Mouse (Mus musculus) kidney, embryonic 16.5 days (tissue): ENCODE measurements around the gene Selenoh. TPM values are rescaled to one million over a fixed set of nuclear protein-coding genes. Genes with fewer than 3 reads are reported as not detected.
A peak's percentile ranks its signal among the peaks of the same experiment; 100 is the strongest.

Experiments
- ATAC-seq: fragments of 200-750 bp; cut with Nextera tagmentation; 2 replicates; pipeline ENCODE4 v1.8.0; 2017; ENCODE audit warnings: moderate TSS enrichment; ENCODE audit not compliant: low FRiP score, low TSS enrichment
- H3K27ac ChIP-seq: fragments of 300-500 bp; sonication (generic); 2 replicates; pipeline ENCODE4 v1.5.1; 2014; ENCODE audit warnings: low read length
- H3K27me3 ChIP-seq: fragments of 300-500 bp; sonication (generic); 2 replicates; pipeline ENCODE4 v1.6.1; 2014; ENCODE audit warnings: low read length, control low read depth, mixed read lengths; ENCODE audit not compliant: insufficient read depth
- H3K36me3 ChIP-seq: fragments of 300-500 bp; sonication (generic); 2 replicates; pipeline ENCODE4 v1.6.1; 2014; ENCODE audit warnings: low read length, control low read depth, mixed read lengths; ENCODE audit not compliant: insufficient read depth
- H3K4me1 ChIP-seq: fragments of 300-500 bp; sonication (generic); 2 replicates; pipeline ENCODE4 v1.6.1; 2014; ENCODE audit warnings: low read length, control low read depth, mixed read lengths; ENCODE audit not compliant: insufficient read depth
- H3K4me2 ChIP-seq: fragments of 300-500 bp; sonication (generic); replicated peaks from 2 replicates; pipeline ENCODE4 v1.6.1; 2014; ENCODE audit warnings: low read depth, low read length
- H3K4me3 ChIP-seq: fragments of 300-500 bp; sonication (generic); 2 replicates; pipeline ENCODE4 v1.5.1; 2014; ENCODE audit warnings: mild to moderate bottlenecking, low read length
- H3K9ac ChIP-seq: fragments of 300-500 bp; sonication (generic); replicated peaks from 2 replicates; pipeline ENCODE4 v1.6.1; 2014; ENCODE audit warnings: low read length
- H3K9me3 ChIP-seq: fragments of 300-500 bp; sonication (generic); 2 replicates; pipeline ENCODE4 v1.6.1; 2016; ENCODE audit warnings: low read length, control low read depth
- WGBS: fragments of 180-500 bp; shearing (Covaris S2); extraction: QIAGEN DNeasy Blood & Tissue Kit; methylation state at CpG from one replicate; pipeline ENCODE4 v1.1.7; 2014; 5-methylcytosine and 5-hydroxymethylcytosine counted together
- polyA plus RNA-seq: library from polyadenylated mRNA; unstranded; fragments of >200 nt; fragmentation: Nextera tagmentation; extraction: Ambion mirVana; gene quantifications from 2 replicates; pipeline ENCODE4 v1.2.1, GENCODE M21; 2015

The Selenoh gene
- polyA plus RNA-seq, 1 experiment from 2014 or later, result 304 TPM

- Histone ChIP-seq H3K4me2 (peak within 1 kb of the TSS; percentile 69), H3K27ac (peak within 1 kb of the TSS; percentile 99), H3K9me3 (no peaks in the 10 kb centered on the region), H3K27me3 (no peaks in the 10 kb centered on the region), H3K4me3 (peak within 1 kb of the TSS; percentile 81), H3K4me1 (peaks cover 13% of the 10 kb centered on the region), H3K36me3 (peaks cover 4% of the 10 kb centered on the region; the same call in 1 of the 2 replicates), H3K9ac (peak within 1 kb of the TSS; percentile 93)
- peak; percentile 98 for ATAC-seq
- WGBS, result 0% methylated on average over 15 of the region's 15 CpGs
Measured at GRCm38 (mm10) chr2:84650464-84651195, 19.9 kb downstream of the Selenoh start, which contains the start of gene Ctnnd1. Ctnnd1 (minus strand) TSS chr2:84650765.

- peak overlapping the region; percentile 69 for H3K4me2 ChIP-seq
- no peak for ATAC-seq
- H3K9me3 ChIP-seq, result no peaks in the 10 kb centered on the region
- H3K4me3 ChIP-seq, result peak overlapping the region; percentile 81
- WGBS, result 0% methylated on average over 10 of the region's 10 CpGs
- H3K36me3 ChIP-seq, result peaks cover 4% of the 10 kb centered on the region; the same call in 1 of the 2 replicates
- peaks cover 13% of the 10 kb centered on the region for H3K4me1 ChIP-seq
- H3K27me3 ChIP-seq, result no peaks in the 10 kb centered on the region
- peak overlapping the region; percentile 83 for H3K27ac ChIP-seq
- H3K9ac ChIP-seq, result peak overlapping the region; percentile 81
Measured at GRCm38 (mm10) chr2:84649674-84650073, 20.9 kb downstream of the Selenoh start.

GRCm38 (mm10) chr2:84648369-84648768 lies 22.2 kb downstream of the Selenoh start:
- Histone ChIP-seq H3K4me2 (peak overlapping the region; percentile 70), H3K9me3 (no peaks in the 10 kb centered on the region), H3K4me3 (peak overlapping the region; percentile 52), H3K36me3 (peaks cover 4% of the 10 kb centered on the region; the same call in 1 of the 2 replicates), H3K27ac (peak overlapping the region; percentile 34; the same call in 1 of the 2 replicates), H3K4me1 (peaks cover 19% of the 10 kb centered on the region), H3K9ac (peak overlapping the region; percentile 65), H3K27me3 (no peaks in the 10 kb centered on the region)
- WGBS, result 13% methylated on average over 6 of the region's 6 CpGs
- no peak for ATAC-seq

GRCm38 (mm10) chr2:84647051-84647568 lies 23.5 kb downstream of the Selenoh start:
- WGBS, result 94% methylated on average over 6 of the region's 6 CpGs
- Histone ChIP-seq H3K9ac (no peak overlapping the region), H3K4me2 (0 out of 2 replicates have a peak overlapping the region, but pooled peaks have one; percentile 70), H3K27me3 (no peaks in the 10 kb centered on the region), H3K27ac (no peak overlapping the region), H3K36me3 (peaks cover 4% of the 10 kb centered on the region; the same call in 1 of the 2 replicates), H3K9me3 (no peaks in the 10 kb centered on the region), H3K4me3 (no peak overlapping the region), H3K4me1 (peaks cover 23% of the 10 kb centered on the region)
- ATAC-seq, result no peak

- no peak for ATAC-seq
- H3K4me3 ChIP-seq, result no peak overlapping the region
- 48% methylated on average over 1 of the region's 1 CpGs for WGBS
- no peak overlapping the region for H3K9ac ChIP-seq
- H3K27ac ChIP-seq, result no peak overlapping the region
- peaks cover 4% of the 10 kb centered on the region; the same call in 1 of the 2 replicates for H3K36me3 ChIP-seq
- H3K9me3 ChIP-seq, result no peaks in the 10 kb centered on the region
- no peaks in the 10 kb centered on the region for H3K27me3 ChIP-seq
- no peak overlapping the region for H3K4me2 ChIP-seq
- peaks cover 22% of the 10 kb centered on the region; the same call in 1 of the 2 replicates for H3K4me1 ChIP-seq
Measured at GRCm38 (mm10) chr2:84646138-84646537, 24.4 kb downstream of the Selenoh start.

- Histone ChIP-seq H3K27ac (no peak overlapping the region), H3K27me3 (no peaks in the 10 kb centered on the region), H3K9ac (no peak overlapping the region), H3K4me3 (no peak overlapping the region), H3K4me2 (no peak overlapping the region), H3K36me3 (no peaks in the 10 kb centered on the region), H3K9me3 (no peaks in the 10 kb centered on the region), H3K4me1 (peaks cover 62% of the 10 kb centered on the region)
- no peak for ATAC-seq
Measured at GRCm38 (mm10) chr2:84640833-84641232, 29.7 kb downstream of the Selenoh start.

- Histone ChIP-seq H3K36me3 (no peaks in the 10 kb centered on the region), H3K27ac (peak overlapping the region; percentile 87), H3K4me2 (peak overlapping the region; percentile 30; the same call in 1 of the 2 replicates), H3K27me3 (no peaks in the 10 kb centered on the region), H3K4me3 (peak overlapping the region; percentile 2; the same call in 1 of the 2 replicates), H3K9ac (no peak overlapping the region), H3K9me3 (no peaks in the 10 kb centered on the region), H3K4me1 (peaks cover 78% of the 10 kb centered on the region)
- ATAC-seq, result no peak
- WGBS, result 53% methylated on average over 4 of the region's 5 CpGs
Measured at GRCm38 (mm10) chr2:84638428-84639220, 31.9 kb downstream of the Selenoh start.

- 18% methylated on average over 7 of the region's 7 CpGs for WGBS
- H3K27me3 ChIP-seq, result no peaks in the 10 kb centered on the region
- H3K4me3 ChIP-seq, result no peak overlapping the region; the same call in 1 of the 2 replicates
- peak overlapping the region; percentile 87 for H3K27ac ChIP-seq
- H3K9ac ChIP-seq, result peak overlapping the region; percentile 15; the same call in 1 of the 2 replicates
- no peak for ATAC-seq
- H3K9me3 ChIP-seq, result no peaks in the 10 kb centered on the region
- H3K4me2 ChIP-seq, result peak overlapping the region; percentile 30
- H3K36me3 ChIP-seq, result no peaks in the 10 kb centered on the region
- H3K4me1 ChIP-seq, result peaks cover 81% of the 10 kb centered on the region
Measured at GRCm38 (mm10) chr2:84637452-84638165, 33.0 kb downstream of the Selenoh start.

- Histone ChIP-seq H3K4me2 (peak overlapping the region; percentile 53), H3K27me3 (no peaks in the 10 kb centered on the region), H3K9ac (peak overlapping the region; percentile 66), H3K36me3 (no peaks in the 10 kb centered on the region), H3K9me3 (no peaks in the 10 kb centered on the region), H3K4me3 (peak overlapping the region; percentile 21), H3K4me1 (peaks cover 82% of the 10 kb centered on the region), H3K27ac (peak overlapping the region; percentile 99)
- 8% methylated on average over 8 of the region's 8 CpGs for WGBS
- peak; percentile 47; the same call in 1 of the 2 replicates for ATAC-seq
Measured at GRCm38 (mm10) chr2:84636231-84636741, 34.3 kb downstream of the Selenoh start.
